Mouse (Mus musculus) ovary, postnatal 14 days (tissue): Measurements from ENCODE around the gene Rassf3.

Experiments
- DNase-seq: peaks from one replicate; pipeline ENCODE4 v3.0.0; 2022; ENCODE audit warnings: low spot score

The Rassf3 gene

GRCm38 (mm10) chr10:121461404-121462161, 14.6 kb downstream of the Rassf3 start:
- DNase-seq = no peak

- DNase-seq = no peak
These were observed 16.9 kb downstream of the Rassf3 start for GRCm38 (mm10) chr10:121459124-121459853.

GRCm38 (mm10) chr10:121458408-121458807, 17.7 kb downstream of the Rassf3 start:
- no peak for DNase-seq

GRCm38 (mm10) chr10:121457381-121457780, 18.8 kb downstream of the Rassf3 start:
- DNase-seq = no peak

GRCm38 (mm10) chr10:121455517-121455916, 20.6 kb downstream of the Rassf3 start:
- DNase-seq = no peak

- no peak for DNase-seq
These were observed 21.3 kb downstream of the Rassf3 start for GRCm38 (mm10) chr10:121454708-121455475.

- DNase-seq = no peak
These were observed 22.1 kb downstream of the Rassf3 start for GRCm38 (mm10) chr10:121454033-121454432.

- no peak for DNase-seq
These were observed 30.3 kb downstream of the Rassf3 start for GRCm38 (mm10) chr10:121445808-121446207.

GRCm38 (mm10) chr10:121444198-121444597, 31.9 kb downstream of the Rassf3 start:
- no peak for DNase-seq

GRCm38 (mm10) chr10:121443791-121444190, 32.4 kb downstream of the Rassf3 start:
- DNase-seq = no peak

GRCm38 (mm10) chr10:121439310-121439731, 36.8 kb downstream of the Rassf3 start:
- no peak for DNase-seq

- DNase-seq = no peak
These were observed 38.0 kb downstream of the Rassf3 start for GRCm38 (mm10) chr10:121438109-121438508.

GRCm38 (mm10) chr10:121436693-121437092, 39.5 kb downstream of the Rassf3 start:
- DNase-seq = no peak

GRCm38 (mm10) chr10:121436258-121436645, 39.9 kb downstream of the Rassf3 start:
- no peak for DNase-seq

- no peak for DNase-seq
These were observed 40.4 kb downstream of the Rassf3 start for GRCm38 (mm10) chr10:121435546-121436257.

GRCm38 (mm10) chr10:121434441-121435103, 41.6 kb downstream of the Rassf3 start:
- no peak for DNase-seq

GRCm38 (mm10) chr10:121432635-121433280, 43.4 kb downstream of the Rassf3 start:
- DNase-seq = no peak

- DNase-seq = no peak
These were observed 44.0 kb downstream of the Rassf3 start for GRCm38 (mm10) chr10:121432041-121432634.

GRCm38 (mm10) chr10:121430764-121431540, 45.2 kb downstream of the Rassf3 start:
- DNase-seq = no peak
